Mouse (Mus musculus): ENCODE results near the gene Olfr1031. TPM values are rescaled to one million over a fixed set of nuclear protein-coding genes. Genes with fewer than 3 reads are reported as not detected.
"Not testable (repeated sequence)": the region's sequence is repeated elsewhere in the genome, so short reads cannot be mapped to it uniquely, and the experiment has no call there.

The Olfr1031 gene
- total RNA-seq (2021) = not detected
- long read RNA-seq, experiment 1 = 0 reads
- long read RNA-seq, experiment 2 = 0 reads

DNA sequence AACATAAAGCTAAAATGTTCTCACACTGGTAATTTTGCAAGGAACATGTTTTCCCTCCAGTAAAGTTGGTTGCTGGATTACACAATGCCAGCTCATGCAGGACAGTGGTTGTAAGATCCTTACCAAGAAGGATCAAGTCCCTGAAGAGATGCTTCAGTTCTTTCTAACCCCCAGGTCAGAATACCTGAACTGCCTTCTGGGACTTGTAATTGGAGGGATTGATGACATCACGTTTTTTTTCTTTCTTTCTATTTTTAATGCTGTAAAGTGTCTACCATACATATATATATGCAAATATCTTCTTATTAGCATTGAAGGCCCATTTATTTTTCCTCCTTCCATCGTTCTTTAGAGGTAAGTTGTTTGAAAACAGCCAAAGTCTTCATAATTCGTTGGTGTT is at the start of gene Olfr1031:
TSS of gene Olfr1031 (plus strand) at position 301 of the 400 bp plus-strand sequence.
- no peak for DNase-seq

DNA sequence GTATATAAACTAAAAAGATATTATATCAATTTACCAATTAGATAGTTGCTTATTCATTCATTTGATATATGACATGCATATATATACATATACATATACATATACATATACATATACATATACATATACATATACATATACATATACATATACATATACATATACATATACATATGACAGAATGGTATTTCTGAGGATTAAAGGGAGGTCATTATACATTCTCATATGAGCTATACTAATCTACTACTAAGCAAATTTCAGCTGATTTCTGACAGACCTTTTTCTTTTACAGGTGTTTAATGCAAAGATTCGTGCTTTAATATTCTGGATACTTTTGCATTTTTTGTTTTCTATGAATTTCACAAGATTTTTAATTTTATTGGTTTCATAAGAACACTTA is 40.0 kb upstream of the Olfr1031 start, which contains the start of gene Olfr1028:
TSS of gene Olfr1028 (plus strand) at position 301 of the 400 bp plus-strand sequence.
- DNase-seq = no peak

DNA sequence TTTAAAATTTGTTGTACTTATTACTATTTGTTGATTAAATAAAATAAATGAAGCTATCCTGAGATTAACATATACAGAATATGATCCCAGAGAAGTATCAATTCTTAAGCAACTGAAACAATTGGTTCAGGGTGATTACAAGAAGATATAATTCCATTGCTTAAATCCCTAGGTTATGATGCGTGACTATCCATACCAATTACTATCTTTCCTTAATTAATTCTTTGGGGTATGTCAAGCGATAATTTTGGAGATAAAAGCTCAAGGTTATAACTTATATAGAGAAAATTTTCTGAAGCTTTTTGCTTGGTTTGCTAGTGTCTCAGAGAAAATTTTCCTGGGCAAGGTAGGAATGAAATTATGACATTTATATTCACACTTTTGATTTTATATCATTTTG is 16.5 kb upstream of the Olfr1031 start, which contains the start of gene Olfr1029:
TSS of gene Olfr1029 (plus strand) at position 301 of the 400 bp plus-strand sequence.
- no peak for DNase-seq

DNA sequence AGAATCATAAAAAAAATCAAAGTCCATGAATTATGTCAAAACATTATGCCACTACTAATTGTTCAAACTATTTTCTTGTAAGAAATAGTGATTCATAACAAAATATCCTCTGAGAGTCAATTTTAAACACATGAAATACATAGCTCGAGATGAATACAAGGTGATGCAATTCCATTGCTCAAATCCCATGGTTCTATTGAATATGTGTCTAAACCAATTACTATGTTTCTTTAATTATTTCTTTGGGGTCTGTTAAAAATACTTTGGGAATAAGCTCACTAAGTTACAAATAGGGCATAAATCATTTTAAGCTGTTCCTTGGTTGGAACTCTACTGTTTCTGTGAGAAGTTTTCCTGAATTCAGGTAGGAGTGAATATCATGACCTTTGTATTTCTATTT is 11.1 kb upstream of the Olfr1031 start, which contains the start of gene Olfr1030:
TSS of gene Olfr1030 (plus strand) at position 301 of the 400 bp plus-strand sequence.
- DNase-seq = no peak

DNA sequence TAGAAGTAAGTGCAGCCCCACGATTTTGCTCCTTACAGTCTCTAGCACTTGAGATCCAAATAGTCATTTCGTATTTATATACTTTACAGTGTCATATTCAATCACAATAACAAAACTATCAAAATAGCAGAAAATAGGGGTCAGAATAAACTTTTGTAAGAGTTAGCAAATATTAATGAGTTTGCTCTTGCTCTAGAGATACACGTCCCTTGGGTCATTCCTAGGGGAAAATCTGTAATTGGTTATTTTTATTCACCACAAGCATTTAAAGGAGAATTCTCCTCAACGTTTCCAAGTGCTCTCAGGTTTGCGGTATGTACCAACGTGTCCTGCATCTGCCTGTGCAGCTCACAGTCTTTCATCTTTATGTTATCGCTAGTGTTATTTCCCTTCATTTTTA is 15.1 kb downstream of the Olfr1031 start, which contains the start of gene Olfr1032:
TSS of gene Olfr1032 (plus strand) at position 301 of the 400 bp plus-strand sequence.
- no peak for DNase-seq

DNA sequence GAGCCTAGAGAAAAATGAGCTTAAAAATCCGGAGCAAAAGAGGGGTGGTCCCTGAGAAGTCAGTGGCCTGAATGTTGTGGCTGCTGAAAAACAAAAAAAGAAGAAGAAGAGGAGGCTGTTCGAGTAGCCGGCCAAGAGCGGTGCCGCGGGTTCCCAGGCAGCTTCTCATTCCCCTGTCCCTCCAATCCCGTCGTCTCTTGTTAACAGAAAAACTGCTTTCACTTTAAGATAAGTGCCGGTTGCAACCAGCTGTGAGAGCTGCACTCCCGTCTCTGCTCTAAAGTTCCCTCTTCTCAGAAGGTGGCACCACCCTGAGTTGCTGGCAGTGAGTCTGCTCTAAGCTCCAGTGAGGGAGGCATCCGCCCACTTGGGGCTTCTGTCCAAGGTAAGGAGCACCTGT is 30.3 kb downstream of the Olfr1031 start, which contains the start of gene Olfr1033:
TSS of gene Olfr1033 (plus strand) at position 228 of the 400 bp plus-strand sequence.
- DNase-seq = peak; percentile 21

DNA sequence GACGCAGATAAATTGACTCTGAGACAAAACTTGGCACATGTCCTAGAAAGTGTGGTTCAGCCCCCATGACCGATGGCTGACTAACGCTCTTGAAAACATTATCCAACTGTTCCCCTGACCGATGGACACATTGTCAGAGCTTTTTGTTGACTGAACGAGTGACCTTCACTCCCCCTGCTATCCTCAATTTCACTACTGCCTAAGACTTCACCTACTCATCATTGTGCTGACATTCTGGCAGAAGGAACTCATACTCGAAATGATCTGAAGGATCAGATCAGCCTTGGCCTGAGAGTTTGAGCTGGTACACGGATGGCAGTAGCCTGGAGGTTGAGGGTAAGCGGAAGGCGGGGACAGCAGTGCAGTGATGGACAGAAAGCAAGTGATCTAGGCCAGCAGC is 31.4 kb downstream of the Olfr1031 start:
- DNase-seq = not testable (repeated sequence)

Other genes starting within 250 kb of the Olfr1031 start
- gene Olfr1012, start 227.5 kb upstream of the Olfr1031 start, total RNA-seq (2021) = not detected
- under 1 TPM; 0.12 to 0.15 TPM for gene Olfr1013, start 223.2 kb upstream of the Olfr1031 start, total RNA-seq (2021)
- not detected for gene Olfr1014, start 217.6 kb upstream of the Olfr1031 start, total RNA-seq (2021)
- not detected for gene Olfr1015, start 208.3 kb upstream of the Olfr1031 start, total RNA-seq (2021)
- not detected for gene Olfr1016, start 187.8 kb upstream of the Olfr1031 start, total RNA-seq (2021)
- gene Olfr1018, start 171.8 kb upstream of the Olfr1031 start, total RNA-seq (2021) = not detected
- not detected for gene Olfr1019, start 144.8 kb upstream of the Olfr1031 start, total RNA-seq (2021)
- gene Olfr1020, start 143.3 kb upstream of the Olfr1031 start, total RNA-seq (2021) = not detected
- gene Olfr1022, start 121.7 kb upstream of the Olfr1031 start, total RNA-seq (2021) = not detected
- not detected for gene Olfr1023, start 104.7 kb upstream of the Olfr1031 start, total RNA-seq (2021)
- not detected for gene Olfr1024, start 85.3 kb upstream of the Olfr1031 start, total RNA-seq (2021)
- not detected for gene Olfr1025-ps1, start 75.1 kb upstream of the Olfr1031 start, total RNA-seq (2021)
- not detected for gene Olfr1026, start 68.7 kb upstream of the Olfr1031 start, total RNA-seq (2021)
- not detected for gene Olfr1028, start 39.9 kb upstream of the Olfr1031 start, total RNA-seq (2021)
- gene Olfr1029, start 16.4 kb upstream of the Olfr1031 start, total RNA-seq (2021) = not detected
- not detected for gene Olfr1030, start 11.0 kb upstream of the Olfr1031 start, total RNA-seq (2021)
- gene Olfr1032, start 15.2 kb downstream of the Olfr1031 start, total RNA-seq (2021) = not detected
- 1 to 10 TPM; 2.8 to 3.9 TPM for gene Olfr1033, start 30.3 kb downstream of the Olfr1031 start, total RNA-seq (2021)
- gene Olfr1034, start 55.6 kb downstream of the Olfr1031 start, total RNA-seq (2021) = under 1 TPM; 0.12 to 0.15 TPM
- gene Olfr1036, start 83.7 kb downstream of the Olfr1031 start, total RNA-seq (2021) = not detected
- gene Olfr1037, start 97.1 kb downstream of the Olfr1031 start, total RNA-seq (2021) = not detected
- gene Olfr1039, start 145.6 kb downstream of the Olfr1031 start, total RNA-seq (2021) = not detected
- not detected for gene Olfr1040, start 156.4 kb downstream of the Olfr1031 start, total RNA-seq (2021)
- not detected for gene Olfr1042, start 171.5 kb downstream of the Olfr1031 start, total RNA-seq (2021)
- not detected for gene Olfr1043, start 177.2 kb downstream of the Olfr1031 start, total RNA-seq (2021)
- not detected for gene Olfr1044, start 187.5 kb downstream of the Olfr1031 start, total RNA-seq (2021)
- gene Olfr52, start 195.4 kb downstream of the Olfr1031 start, total RNA-seq (2021) = not detected
- gene Olfr1045, start 212.7 kb downstream of the Olfr1031 start, total RNA-seq (2021) = not detected
- gene Olfr1046, start 229.0 kb downstream of the Olfr1031 start, total RNA-seq (2021) = not detected
- not detected for gene Olfr1047, start 241.1 kb downstream of the Olfr1031 start, total RNA-seq (2021)
- gene Olfr1048, start 250.0 kb downstream of the Olfr1031 start, total RNA-seq (2021) = not detected